Mouse (Mus musculus): ENCODE data around the gene Cenpl.

Cenpl gene

DNA sequence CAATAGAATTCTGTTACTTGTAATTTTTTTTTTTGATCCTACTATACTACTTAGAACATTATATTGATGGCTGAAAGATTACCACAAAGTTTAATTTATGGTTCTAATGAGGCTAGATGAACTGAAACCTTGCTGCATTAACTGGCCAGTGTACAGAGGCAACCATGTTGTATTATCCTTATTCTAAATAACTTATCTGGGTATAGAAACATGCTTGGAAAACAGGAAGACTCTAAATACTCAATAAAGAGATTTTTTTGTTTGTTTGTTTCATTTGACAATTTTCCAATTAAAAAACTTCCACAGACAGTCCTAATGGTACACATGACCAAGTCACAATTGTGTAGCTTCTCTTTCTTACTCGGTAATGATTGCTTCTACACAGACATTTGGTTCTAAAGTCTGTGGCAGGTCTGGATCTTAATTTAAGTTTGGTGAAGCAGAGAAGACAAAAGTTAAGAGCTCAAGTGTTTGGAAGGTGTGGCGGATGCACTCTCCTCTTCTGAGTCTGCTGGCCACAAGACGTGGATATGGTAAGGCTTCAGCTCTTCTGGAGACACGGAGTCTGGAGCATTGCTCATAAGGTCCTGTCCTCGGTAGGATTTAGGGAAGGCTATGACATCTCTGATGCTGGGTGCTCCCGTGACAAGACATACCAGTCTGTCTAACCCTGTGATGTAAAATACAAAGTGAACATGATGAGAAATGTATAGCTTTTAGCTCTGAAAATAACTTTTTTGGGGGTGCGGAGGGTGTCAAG, 29.1 kb upstream of the Cenpl start:
- no peak for DNase-seq

GRCm38 (mm10) chr1:161046972-161047371, 23.5 kb upstream of the Cenpl start:
- DNase-seq: no peak

DNA sequence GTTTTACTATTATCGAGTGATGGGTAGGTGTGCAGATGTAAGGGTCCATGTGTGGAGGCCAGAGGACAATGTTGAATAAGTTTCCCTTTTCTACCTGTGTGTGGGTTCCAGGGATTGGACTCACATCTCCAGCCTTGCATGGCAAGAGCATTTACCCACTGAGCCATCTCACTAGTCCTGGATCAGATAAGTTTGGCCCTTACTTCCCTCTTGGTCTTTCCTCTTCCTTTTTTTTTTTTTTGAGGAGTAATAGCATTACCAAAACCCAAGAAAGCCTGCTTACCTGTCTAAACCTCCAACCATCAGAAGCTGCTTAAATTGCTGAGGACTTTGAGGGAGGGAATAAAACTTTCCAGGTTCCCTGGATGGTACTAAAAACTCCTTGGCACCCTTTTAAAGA, 13.3 kb upstream of the Cenpl start:
- DNase-seq: no peak

- DNase-seq: no peak
Observed at GRCm38 (mm10) chr1:161063351-161063750, 7.2 kb upstream of the Cenpl start.

GRCm38 (mm10) chr1:161071272-161071620, 733 bp downstream of the Cenpl start:
- DNase-seq: no peak

DNA sequence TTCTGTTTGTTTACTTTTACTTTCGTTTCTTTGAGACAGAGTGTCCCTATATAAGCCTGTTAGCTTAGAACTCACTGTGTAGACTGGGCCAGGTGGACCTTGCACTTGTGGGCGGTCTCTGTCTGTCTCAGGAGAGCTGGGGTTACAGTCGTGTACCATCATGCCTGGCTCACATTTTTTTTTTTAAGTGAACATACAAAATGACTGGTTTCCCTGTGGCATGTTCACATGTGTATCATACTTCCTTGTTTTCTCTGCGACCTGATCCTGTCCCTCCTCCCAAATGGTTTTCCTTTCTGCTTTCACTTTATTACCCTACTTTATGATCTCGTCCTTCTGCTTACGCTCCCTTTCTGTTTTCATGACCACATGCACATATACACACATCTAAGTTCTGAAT, 5.7 kb downstream of the Cenpl start:
- peak in 1 of 2 experiments; percentile 11 for DNase-seq

DNA sequence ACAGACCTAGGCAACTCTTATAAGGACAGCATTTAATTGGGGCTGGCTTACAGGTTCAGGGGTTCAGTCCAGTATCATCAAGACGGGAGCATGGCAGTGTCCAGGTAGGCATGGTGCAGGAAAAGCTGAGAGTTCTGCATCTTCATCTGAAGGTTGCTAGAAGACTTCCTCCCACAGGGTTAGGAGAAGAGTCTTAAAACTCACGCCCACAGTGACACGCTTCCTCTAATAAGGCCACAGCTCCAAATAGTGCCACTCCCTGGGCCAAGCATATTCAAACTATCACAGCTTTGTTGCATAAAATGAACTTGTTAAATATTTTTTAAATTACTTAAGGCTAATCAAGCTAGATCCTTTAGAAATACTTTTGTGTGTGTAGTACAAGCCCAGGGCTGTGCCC, 6.7 kb downstream of the Cenpl start:
- no peak for DNase-seq

- no peak for DNase-seq
Observed at GRCm38 (mm10) chr1:161099721-161100405, 29.4 kb downstream of the Cenpl start.

- DNase-seq: no peak
Observed at GRCm38 (mm10) chr1:161103842-161104241, 33.3 kb downstream of the Cenpl start.

GRCm38 (mm10) chr1:161109216-161109615, 38.7 kb downstream of the Cenpl start:
- DNase-seq: no peak

DNA sequence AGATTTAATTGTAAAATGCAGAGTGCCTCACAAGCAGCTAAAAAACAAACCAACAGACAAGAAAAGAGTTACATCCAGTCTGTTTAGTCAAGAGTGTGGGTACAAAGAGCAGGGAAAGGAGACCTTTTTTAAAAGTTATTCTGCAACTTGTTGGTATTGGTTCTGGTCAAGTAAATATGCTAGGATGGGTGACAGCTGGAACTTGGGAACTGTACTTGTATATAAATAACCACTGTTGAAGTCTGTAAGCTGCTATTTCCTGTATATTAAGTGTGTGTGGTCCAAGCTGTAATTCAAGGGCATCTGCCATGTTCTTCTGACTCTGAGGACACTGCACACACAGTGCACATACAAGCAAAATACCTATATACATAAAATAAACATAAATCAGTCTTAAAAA, 44.1 kb downstream of the Cenpl start:
- no peak for DNase-seq

GRCm38 (mm10) chr1:161122661-161123418, 52.3 kb downstream of the Cenpl start:
- no peak for DNase-seq

DNA sequence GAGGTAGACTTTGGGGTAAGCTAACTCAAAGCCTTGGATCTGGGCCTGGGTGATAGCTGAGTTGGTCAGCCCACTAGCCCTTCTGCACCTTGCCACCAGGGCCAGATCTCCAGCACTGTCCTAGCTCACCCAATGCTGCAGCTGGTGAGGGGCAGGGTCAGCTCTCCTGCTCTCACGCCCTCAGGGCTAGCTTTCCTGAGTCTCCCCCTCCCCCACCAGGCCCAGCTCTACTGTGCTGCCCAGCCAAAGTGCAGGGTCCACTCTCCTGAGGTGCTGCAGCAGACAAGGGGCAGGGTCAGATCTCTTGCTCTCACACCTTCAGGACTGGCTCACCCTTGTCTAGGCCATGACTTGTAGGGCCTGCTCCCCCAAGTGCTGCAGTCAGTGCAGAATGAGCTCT, 55.9 kb downstream of the Cenpl start:
- no peak for DNase-seq

DNA sequence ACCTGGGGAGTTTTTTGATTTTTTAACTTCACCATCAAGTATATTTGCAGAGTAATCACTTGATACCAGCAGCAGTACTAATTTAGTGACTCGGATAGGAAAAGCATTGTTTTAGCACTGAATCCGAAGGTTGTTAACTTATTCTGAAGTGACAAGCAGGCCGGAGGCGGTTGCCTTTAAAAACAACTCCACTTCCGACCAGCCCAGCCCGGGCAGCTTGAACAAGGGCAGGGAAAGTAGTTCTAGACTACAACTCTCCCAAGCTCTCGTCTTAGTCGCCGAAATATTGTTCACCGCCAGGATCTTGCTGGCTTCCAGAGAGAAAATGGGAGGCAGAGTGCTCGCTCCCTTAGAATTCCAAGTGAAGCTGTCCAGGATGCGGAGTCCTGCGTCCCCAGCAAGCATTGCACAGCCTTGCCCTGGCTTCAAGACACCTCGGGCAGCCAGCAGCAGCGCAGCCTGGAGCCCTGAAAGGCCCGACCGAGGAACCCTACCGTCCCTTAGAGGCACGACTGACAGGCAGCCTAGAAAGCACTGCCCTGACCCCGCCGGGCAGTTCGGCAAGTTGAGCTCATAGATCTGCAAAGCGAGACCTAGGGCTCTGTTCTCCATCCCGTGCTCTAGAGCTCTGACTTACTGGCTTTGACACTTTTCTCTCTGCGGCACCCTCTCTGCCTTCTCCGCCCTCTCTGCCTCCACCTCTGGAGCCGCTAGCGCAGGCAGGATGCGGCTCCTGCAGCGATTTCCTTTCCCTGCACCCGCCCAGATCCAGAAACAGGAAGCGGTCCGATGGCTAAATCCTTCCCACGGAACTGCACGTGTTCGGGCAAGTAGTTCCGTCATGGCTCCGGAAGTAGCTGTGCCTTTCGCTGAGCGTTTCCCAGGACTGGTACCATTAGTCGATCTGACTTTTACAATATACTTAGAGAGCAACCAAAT, 60.5 kb downstream of the Cenpl start, which contains the start of gene Klhl20:
Gene Klhl20 (minus strand): TSS at position 786 of the 939 bp plus-strand sequence.
- DNase-seq: peak; percentile 93

Measured in B cell, adult 2 months (primary cell).